Mouse (Mus musculus): ENCODE measurements around the gene Cpz. TPM values are rescaled to one million over a fixed set of nuclear protein-coding genes. Genes with fewer than 3 reads are reported as not detected.

Gene Cpz
- polyA plus RNA-seq, 1 experiment from 2014 or later: 0.12 TPM

DNA sequence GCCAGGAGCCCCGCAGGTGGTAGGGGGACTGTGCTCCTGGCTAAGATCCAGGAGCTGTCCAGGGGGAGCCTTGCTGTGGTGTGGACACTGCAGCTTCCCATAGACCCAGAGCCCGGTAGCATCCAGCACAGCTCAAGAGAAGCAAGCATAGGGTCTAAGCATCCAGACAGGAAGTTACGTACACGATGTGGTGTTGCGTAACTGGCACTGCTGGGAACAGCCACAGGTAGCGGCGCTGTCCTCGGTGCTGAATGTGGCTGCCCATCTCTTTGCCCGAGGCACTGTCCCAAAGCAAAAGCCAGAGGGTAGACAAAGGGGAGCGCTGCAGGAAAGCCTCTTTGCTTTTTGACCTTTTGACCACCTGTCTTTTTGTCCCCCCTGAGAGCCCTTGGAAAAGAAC lies 6.1 kb upstream of the Cpz start:
- no peaks in the 10 kb centered on the region for H3K27me3 ChIP-seq
- in situ Hi-C loops (cut with MboI; ENCODE audit: low pct_unique_long_range_greater_than_20kb): no loop called here
- no peak for TF ChIP-seq CTCF (IDR thresholded peaks at IDR 0.05)
- ATAC-seq (no peak), DNase-seq (ENCODE audit: low read depth, low spot score) (no peak)
- POLR2A ChIA-PET: no interaction called here
- CTCF ChIA-PET: interaction anchor here (1.5 kb wide), 1 partner anchor 36 kb away, joined by 3 read pairs; no protein-coding TSS in a partner anchor

DNA sequence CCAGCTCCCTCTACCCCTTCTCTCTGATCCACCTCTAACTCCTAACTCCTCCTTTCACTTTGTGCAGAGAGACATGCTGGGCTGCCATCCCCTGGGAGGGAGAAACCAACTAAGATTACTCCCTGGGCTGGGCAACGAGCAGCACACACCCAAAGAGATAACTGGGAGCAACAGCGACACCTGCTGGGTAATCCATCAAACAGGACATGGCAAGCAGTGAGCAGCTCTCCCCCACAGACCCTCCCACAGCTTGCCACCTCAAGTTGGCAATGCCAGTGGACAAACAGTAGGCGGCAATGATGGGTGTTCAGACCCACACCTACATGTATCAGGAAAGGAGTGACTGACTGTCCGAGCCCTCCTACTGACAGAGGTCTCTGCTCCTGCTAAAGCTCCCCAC lies 4.9 kb upstream of the Cpz start:
- H3K27me3 ChIP-seq: peaks cover 7% of the 10 kb centered on the region
- ChIA-PET POLR2A (no interaction called here), CTCF (interaction anchor here (1.5 kb wide), 2 partner anchors 10 to 37 kb away, joined by 3 to 4 read pairs; no protein-coding TSS in a partner anchor)
- DNase-seq (ENCODE audit: low read depth, low spot score) (no peak), ATAC-seq (no peak)
- in situ Hi-C loops (cut with MboI; ENCODE audit: low pct_unique_long_range_greater_than_20kb): no loop called here
- peak; percentile 58 for TF ChIP-seq CTCF (IDR thresholded peaks at IDR 0.05)

DNA sequence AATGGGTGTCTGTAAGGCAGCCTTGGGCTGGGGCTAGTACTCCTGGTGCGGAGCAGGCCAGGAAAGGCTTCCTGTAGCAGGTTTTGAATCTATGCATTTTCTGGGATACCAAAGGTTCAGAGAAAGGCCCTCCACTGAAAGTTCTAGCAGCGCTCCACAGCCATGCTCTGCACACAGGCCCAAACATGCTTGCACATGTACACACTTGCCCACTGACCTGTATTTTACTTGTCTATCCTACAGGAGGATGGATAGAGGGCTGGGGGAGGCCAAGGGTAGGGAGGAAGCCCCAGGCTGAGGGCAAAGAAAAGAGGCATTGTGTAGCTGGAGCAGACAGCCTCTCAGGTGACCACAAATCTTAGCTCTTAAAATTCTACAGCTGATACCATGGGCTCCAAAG lies 1.1 kb downstream of the Cpz start:
- ChIA-PET POLR2A (no interaction called here), CTCF (interaction anchor here (2.1 to 5.1 kb wide), 5 partner anchors 13 to 43 kb away, joined by 6 to 32 read pairs (median 12); no protein-coding TSS in a partner anchor)

DNA sequence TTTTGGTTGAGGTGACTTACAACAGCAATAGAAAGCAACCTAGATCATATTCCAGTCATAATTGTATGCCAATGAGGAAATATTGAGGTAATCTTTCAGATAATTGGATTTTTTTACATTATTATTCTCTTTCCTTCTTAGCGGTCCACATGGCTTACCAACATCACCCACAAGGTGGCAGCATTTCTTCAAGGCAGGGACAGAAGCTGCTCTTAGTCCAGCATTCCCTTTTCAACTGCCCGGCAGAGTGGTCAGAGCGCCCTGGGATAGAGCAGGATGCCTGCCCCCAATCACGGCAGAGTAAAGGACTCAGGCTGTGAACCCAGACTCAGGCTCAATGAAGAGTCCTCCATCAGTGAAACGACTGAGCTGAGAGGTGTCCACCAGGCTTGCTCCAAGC lies 1.8 kb downstream of the Cpz start:
- POLR2A ChIA-PET: interaction anchor here (0.7 kb wide), 1 partner anchor 117 kb away, joined by 3 read pairs; no protein-coding TSS in a partner anchor
- in situ Hi-C loops (cut with MboI; ENCODE audit: low pct_unique_long_range_greater_than_20kb): loop anchor here (5.0 to 10.0 kb wide), 2 partner anchors 34 to 341 kb away; no protein-coding TSS in a partner anchor
- CTCF ChIA-PET: interaction anchor here (0.9 to 5.1 kb wide), 10 partner anchors 9 to 185 kb away, joined by 3 to 32 read pairs (median 6); no protein-coding TSS in a partner anchor
- peak; percentile 96 for TF ChIP-seq CTCF (IDR thresholded peaks at IDR 0.05)
- DNase-seq (ENCODE audit: low read depth, low spot score): no peak
- ATAC-seq: peak; percentile 44
- peaks cover 20% of the 10 kb centered on the region for H3K27me3 ChIP-seq

More for the DNA sequence above, 1.1 kb downstream of the Cpz start:
- peaks cover 17% of the 10 kb centered on the region for H3K27me3 ChIP-seq
- ATAC-seq (no peak), DNase-seq (ENCODE audit: low read depth, low spot score) (no peak)
- TF ChIP-seq CTCF (IDR thresholded peaks at IDR 0.05): no peak
- in situ Hi-C loops (cut with MboI; ENCODE audit: low pct_unique_long_range_greater_than_20kb): loop anchor here (5.0 to 10.0 kb wide), 2 partner anchors 33 to 340 kb away; no protein-coding TSS in a partner anchor

DNA sequence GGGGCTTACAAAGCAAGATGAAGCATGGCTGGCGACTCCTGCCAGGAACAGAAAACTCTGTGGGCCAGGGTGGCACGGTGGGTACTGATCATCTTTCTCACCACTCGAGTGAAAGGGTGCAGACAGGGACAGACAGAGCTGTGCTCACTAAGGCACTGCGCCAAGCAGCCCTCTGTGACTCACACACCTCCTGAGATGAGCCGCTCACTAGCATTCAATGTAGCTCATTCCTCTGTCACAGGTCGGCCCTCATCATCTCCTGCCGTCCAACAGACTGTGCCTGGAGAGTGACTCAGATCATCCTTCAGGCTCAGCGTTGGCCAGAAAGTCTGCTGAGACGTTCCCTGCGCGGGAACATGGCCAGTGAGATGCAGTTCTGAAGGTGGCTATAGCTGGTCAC lies 8.7 kb downstream of the Cpz start:
- H3K27me3 ChIP-seq: peaks cover 43% of the 10 kb centered on the region
- POLR2A ChIA-PET: no interaction called here
- DNase-seq (ENCODE audit: low read depth, low spot score): no peak
- CTCF ChIA-PET: no interaction called here
- ATAC-seq: no peak
- in situ Hi-C loops (cut with MboI; ENCODE audit: low pct_unique_long_range_greater_than_20kb): no loop called here
- no peak for TF ChIP-seq CTCF (IDR thresholded peaks at IDR 0.05)

DNA sequence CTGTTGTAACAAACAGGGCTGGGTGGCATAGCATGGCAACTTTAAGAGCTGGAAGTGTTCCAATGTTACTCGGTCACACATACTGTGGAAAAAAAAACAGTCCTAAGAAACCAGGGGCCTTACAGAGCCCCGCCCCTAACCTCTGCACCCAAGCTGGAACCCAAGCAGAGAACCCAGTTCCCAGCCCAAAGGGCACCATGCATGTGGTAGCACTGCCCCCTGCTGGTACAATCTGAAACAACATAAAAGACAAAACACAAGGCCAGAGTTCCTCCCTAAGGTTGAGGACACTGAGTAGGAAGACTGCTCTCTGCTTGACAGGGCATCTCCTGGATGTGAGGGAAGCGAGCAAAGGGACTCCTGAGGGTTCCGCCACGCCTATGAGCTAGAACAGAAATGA lies 14.9 kb downstream of the Cpz start:
- ChIA-PET POLR2A (no interaction called here), CTCF (interaction anchor here (0.7 to 2.4 kb wide), 8 partner anchors 10 to 162 kb away, joined by 3 to 18 read pairs (median 5); no protein-coding TSS in a partner anchor)
- peaks cover 43% of the 10 kb centered on the region for H3K27me3 ChIP-seq
- TF ChIP-seq CTCF (IDR thresholded peaks at IDR 0.05): no peak
- in situ Hi-C loops (cut with MboI; ENCODE audit: low pct_unique_long_range_greater_than_20kb): loop anchor here (5.0 kb wide), 1 partner anchor 148 kb away; no protein-coding TSS in a partner anchor
- ATAC-seq: no peak
- DNase-seq (ENCODE audit: low read depth, low spot score): no peak

DNA sequence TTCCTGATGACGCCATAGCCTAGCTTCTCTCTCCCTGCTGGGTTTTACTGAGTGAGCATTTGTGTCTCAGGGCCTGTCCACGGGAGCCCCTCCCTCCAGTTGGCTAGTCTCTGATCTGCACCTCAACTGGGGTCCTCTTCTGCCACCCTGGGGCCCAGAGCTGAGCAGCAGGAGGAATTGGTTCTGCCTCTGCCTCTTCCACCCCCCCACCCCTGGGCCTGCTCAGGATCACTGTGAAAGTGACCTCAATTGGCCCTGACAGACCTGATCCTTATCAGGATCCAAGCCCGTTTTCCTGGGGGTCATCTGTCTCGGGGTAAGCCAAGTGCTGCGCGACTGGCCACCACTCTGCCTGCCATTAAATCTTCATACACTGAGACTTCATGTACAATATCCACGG lies 20.5 kb downstream of the Cpz start:
- no peak for TF ChIP-seq CTCF (IDR thresholded peaks at IDR 0.05)
- peaks cover 63% of the 10 kb centered on the region for H3K27me3 ChIP-seq
- in situ Hi-C loops (cut with MboI; ENCODE audit: low pct_unique_long_range_greater_than_20kb): no loop called here
- ChIA-PET CTCF (no interaction called here), POLR2A (no interaction called here)
- DNase-seq (ENCODE audit: low read depth, low spot score) (no peak), ATAC-seq (no peak)

DNA sequence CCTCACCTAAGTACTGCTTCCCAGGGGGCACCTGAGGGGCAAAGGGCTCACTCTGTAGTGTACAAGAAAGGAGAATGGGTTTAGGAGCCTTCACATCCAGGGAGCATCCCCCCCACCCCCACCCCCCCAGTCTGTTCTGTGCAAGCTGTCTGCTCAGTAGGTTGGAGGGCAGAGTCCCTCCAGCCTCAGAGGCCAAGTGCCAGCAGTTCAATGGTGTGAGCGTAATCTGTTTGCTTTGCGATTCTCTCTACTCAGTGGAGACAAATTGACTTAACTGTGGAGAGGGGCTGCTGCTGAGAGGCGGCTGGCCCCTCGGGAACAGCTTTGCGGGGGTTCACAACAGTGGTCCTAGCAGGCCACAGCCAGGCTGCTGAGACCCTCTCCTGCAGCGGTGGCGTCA lies 28.2 kb downstream of the Cpz start:
- POLR2A ChIA-PET: no interaction called here
- CTCF ChIA-PET: no interaction called here
- no peak for ATAC-seq
- TF ChIP-seq CTCF (IDR thresholded peaks at IDR 0.05): no peak
- H3K27me3 ChIP-seq: peaks cover 35% of the 10 kb centered on the region
- in situ Hi-C loops (cut with MboI; ENCODE audit: low pct_unique_long_range_greater_than_20kb): no loop called here
- DNase-seq (ENCODE audit: low read depth, low spot score): no peak

DNA sequence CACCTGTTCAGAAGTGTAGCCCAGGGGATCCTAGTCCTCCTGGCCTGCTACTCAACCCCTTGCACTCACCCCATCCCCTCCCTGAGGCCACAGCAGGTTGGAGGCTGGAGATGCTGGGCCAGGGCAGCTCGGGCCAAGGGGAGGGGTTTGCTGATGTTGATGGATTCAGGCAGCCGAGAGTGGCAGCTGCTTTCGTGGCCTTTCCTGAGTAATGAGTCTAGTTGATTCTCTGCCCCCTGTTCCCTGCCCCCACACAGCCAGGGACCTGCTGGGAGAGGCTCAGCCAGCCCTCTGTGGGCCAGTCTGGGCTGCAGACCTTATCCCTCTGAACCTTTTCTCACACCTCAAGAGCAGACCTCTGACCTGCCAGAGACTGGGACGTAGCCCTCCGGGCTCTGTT lies 29.5 kb downstream of the Cpz start:
- TF ChIP-seq CTCF (IDR thresholded peaks at IDR 0.05): no peak
- POLR2A ChIA-PET: no interaction called here
- peaks cover 23% of the 10 kb centered on the region for H3K27me3 ChIP-seq

DNA sequence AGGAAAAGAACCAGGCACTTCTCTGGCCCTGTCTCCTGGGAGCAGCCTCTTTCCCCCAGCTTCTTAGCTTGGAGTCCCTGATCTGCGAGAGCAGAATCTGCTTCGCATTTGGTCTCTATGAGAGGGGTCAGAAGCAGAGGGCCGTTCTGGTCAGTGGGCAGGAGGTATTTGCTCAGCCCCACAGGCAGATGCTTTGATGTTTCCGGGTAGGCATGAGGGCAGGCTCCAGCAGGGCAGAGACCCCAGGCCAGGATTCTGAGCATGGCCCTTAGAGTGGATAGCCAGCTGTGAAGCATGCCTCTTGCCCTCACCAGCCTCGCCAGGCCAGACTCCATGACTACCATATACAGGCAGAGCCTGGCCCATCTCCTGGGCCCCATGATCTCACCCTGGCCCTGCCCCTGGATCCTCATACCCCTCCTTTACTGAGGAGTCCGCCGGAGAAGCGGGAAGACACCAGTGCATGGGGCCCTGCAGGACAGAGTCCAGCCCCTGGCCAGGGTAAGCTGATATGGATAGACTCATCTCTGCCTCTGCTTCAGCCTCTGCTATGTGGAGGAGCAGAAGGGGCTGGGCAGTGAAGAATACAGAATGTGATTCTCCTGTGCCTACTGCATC lies 30.6 kb downstream of the Cpz start:
- DNase-seq (ENCODE audit: low read depth, low spot score) (no peak), ATAC-seq (peak; percentile 24)
- no peak for TF ChIP-seq CTCF (IDR thresholded peaks at IDR 0.05)
- POLR2A ChIA-PET: no interaction called here
- H3K27me3 ChIP-seq: peaks cover 20% of the 10 kb centered on the region
- CTCF ChIA-PET: interaction anchor here (1.4 kb wide), 1 partner anchor 15 kb away, joined by 3 read pairs; no protein-coding TSS in a partner anchor
- in situ Hi-C loops (cut with MboI; ENCODE audit: low pct_unique_long_range_greater_than_20kb): no loop called here

More for the DNA sequence above, 29.5 kb downstream of the Cpz start:
- no peak for DNase-seq (ENCODE audit: low read depth, low spot score)
- no peak for ATAC-seq
- in situ Hi-C loops (cut with MboI; ENCODE audit: low pct_unique_long_range_greater_than_20kb): no loop called here
- CTCF ChIA-PET: no interaction called here

DNA sequence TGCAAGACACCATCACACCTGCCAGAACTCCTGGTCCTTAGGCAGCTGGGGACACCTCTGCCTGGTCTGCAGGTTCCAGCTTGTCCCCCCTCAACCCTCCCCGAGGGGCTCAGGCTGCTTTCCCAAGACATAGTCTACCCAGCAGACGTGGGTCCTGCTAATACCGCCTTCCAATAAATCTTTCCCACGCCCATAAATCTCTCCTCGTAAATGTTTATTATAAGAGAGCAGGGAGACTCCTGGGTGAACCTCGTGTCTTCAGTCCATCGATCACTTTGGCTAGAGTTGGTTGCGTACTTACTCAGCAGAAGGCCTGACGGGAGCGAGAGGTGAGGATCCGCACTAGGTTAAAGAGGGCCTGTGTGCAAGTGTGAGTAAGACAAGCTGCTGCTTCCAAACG lies 31.7 kb downstream of the Cpz start:
- CTCF ChIA-PET: interaction anchor here (1.4 kb wide), 1 partner anchor 17 kb away, joined by 3 read pairs; no protein-coding TSS in a partner anchor
- DNase-seq (ENCODE audit: low read depth, low spot score): no peak
- in situ Hi-C loops (cut with MboI; ENCODE audit: low pct_unique_long_range_greater_than_20kb): no loop called here
- peaks cover 26% of the 10 kb centered on the region for H3K27me3 ChIP-seq
- no peak for ATAC-seq
- TF ChIP-seq CTCF (IDR thresholded peaks at IDR 0.05): no peak
- POLR2A ChIA-PET: no interaction called here
